Mouse (Mus musculus): Measurements from ENCODE around the gene Epop. TPM values are rescaled to one million over a fixed set of nuclear protein-coding genes. Genes with fewer than 3 reads are reported as not detected.
A peak's percentile ranks its signal among the peaks of the same experiment; 100 is the strongest.

Gene Epop
- polyA plus RNA-seq, 1 experiment from 2014 or later: 11.6 TPM

- Histone ChIP-seq H3K27ac (no peak overlapping the region), H3K27me3 (ENCODE audit: poor library complexity, severe bottlenecking) (peaks cover 63% of the 10 kb centered on the region), H3K36me3 (replicated peaks) (no peaks in the 10 kb centered on the region), H3K9me3 (no peaks in the 10 kb centered on the region), H3K4me3 (no peak overlapping the region), H3K4me1 (peaks cover 26% of the 10 kb centered on the region)
- 70% methylated on average over 9 of the region's 9 CpGs for whole genome bisulfite sequencing
- DNase-seq (ENCODE audit: extremely low spot score, low spot score): no peak
These were observed 6.3 kb downstream of the Epop start for GRCm38 (mm10) chr11:97623166-97623565.

GRCm38 (mm10) chr11:97622440-97622839, 7.1 kb downstream of the Epop start:
- WGBS: 2% methylated on average over 6 of the region's 6 CpGs
- Histone ChIP-seq H3K27me3 (ENCODE audit: poor library complexity, severe bottlenecking) (peaks cover 63% of the 10 kb centered on the region), H3K4me1 (peaks cover 19% of the 10 kb centered on the region), H3K4me3 (no peak overlapping the region), H3K27ac (no peak overlapping the region), H3K36me3 (replicated peaks) (no peaks in the 10 kb centered on the region), H3K9me3 (no peaks in the 10 kb centered on the region)
- DNase-seq (ENCODE audit: extremely low spot score, low spot score): peak; percentile 76

GRCm38 (mm10) chr11:97619391-97619795, 10.1 kb downstream of the Epop start:
- Histone ChIP-seq H3K9me3 (no peaks in the 10 kb centered on the region), H3K27ac (no peak overlapping the region), H3K4me3 (no peak overlapping the region), H3K4me1 (0 out of 2 replicates have a peak, but pooled peaks cover 3% of the 10 kb centered on the region), H3K27me3 (ENCODE audit: poor library complexity, severe bottlenecking) (peaks cover 51% of the 10 kb centered on the region), H3K36me3 (replicated peaks) (no peaks in the 10 kb centered on the region)
- 45% methylated on average over 5 of the region's 5 CpGs for WGBS
- no peak for DNase-seq (ENCODE audit: extremely low spot score, low spot score)

DNA sequence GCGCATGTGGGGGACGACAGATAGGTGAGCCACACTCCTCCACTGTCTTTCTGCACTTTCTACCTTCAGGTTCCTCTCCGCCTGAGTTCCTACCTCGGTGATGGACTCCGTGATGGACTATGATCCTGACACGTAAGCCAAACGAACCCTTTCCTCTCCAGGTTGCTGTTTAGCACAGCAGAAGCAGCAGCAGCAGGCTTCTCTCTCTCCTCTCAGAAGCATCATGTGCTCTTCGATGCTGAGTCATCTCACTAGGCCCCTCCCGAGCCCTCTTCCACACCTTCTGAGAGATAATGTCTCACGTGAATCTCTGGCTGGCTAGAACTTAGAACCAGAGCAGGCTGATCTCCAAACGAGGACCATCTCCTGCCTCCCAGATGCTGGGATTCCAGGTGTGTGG, 11.1 kb downstream of the Epop start:
- Histone ChIP-seq H3K36me3 (replicated peaks) (no peaks in the 10 kb centered on the region), H3K9me3 (no peaks in the 10 kb centered on the region), H3K27ac (no peak overlapping the region), H3K4me3 (no peak overlapping the region), H3K27me3 (ENCODE audit: poor library complexity, severe bottlenecking) (peaks cover 41% of the 10 kb centered on the region), H3K4me1 (0 out of 2 replicates have a peak, but pooled peaks cover 3% of the 10 kb centered on the region)
- no peak for DNase-seq (ENCODE audit: extremely low spot score, low spot score)
- WGBS: 62% methylated on average over 11 of the region's 11 CpGs

- no peak overlapping the region for H3K4me3 ChIP-seq
- no peak overlapping the region for H3K27ac ChIP-seq
- H3K9me3 ChIP-seq: no peaks in the 10 kb centered on the region
- peaks cover 37% of the 10 kb centered on the region for H3K27me3 ChIP-seq (ENCODE audit: poor library complexity, severe bottlenecking)
- 0 out of 2 replicates have a peak, but pooled peaks cover 3% of the 10 kb centered on the region for H3K4me1 ChIP-seq
- DNase-seq (ENCODE audit: extremely low spot score, low spot score): no peak
- no peaks in the 10 kb centered on the region for H3K36me3 ChIP-seq (replicated peaks)
- 72% methylated on average over 4 of the region's 4 CpGs for WGBS
These were observed 14.2 kb downstream of the Epop start for GRCm38 (mm10) chr11:97615276-97615675.

GRCm38 (mm10) chr11:97611076-97611475, 18.4 kb downstream of the Epop start:
- no peak for DNase-seq (ENCODE audit: extremely low spot score, low spot score)
- H3K4me3 ChIP-seq: no peak overlapping the region

GRCm38 (mm10) chr11:97609743-97610142, 19.8 kb downstream of the Epop start:
- H3K27ac ChIP-seq: no peak overlapping the region
- 0 out of 2 replicates have a peak, but pooled peaks cover 7% of the 10 kb centered on the region for H3K27me3 ChIP-seq (ENCODE audit: poor library complexity, severe bottlenecking)
- no peaks in the 10 kb centered on the region for H3K36me3 ChIP-seq (replicated peaks)
- H3K4me3 ChIP-seq: no peak overlapping the region
- no peaks in the 10 kb centered on the region for H3K4me1 ChIP-seq
- no peaks in the 10 kb centered on the region for H3K9me3 ChIP-seq
- 91% methylated on average over 13 of the region's 13 CpGs for WGBS
- no peak for DNase-seq (ENCODE audit: extremely low spot score, low spot score)

More at GRCm38 (mm10) chr11:97611076-97611475, 18.4 kb downstream of the Epop start:
- H3K36me3 ChIP-seq (replicated peaks): no peaks in the 10 kb centered on the region
- peaks cover 12% of the 10 kb centered on the region for H3K27me3 ChIP-seq (ENCODE audit: poor library complexity, severe bottlenecking)
- H3K27ac ChIP-seq: 0 out of 2 replicates have a peak overlapping the region, but pooled peaks have one; percentile 22
- H3K9me3 ChIP-seq: no peaks in the 10 kb centered on the region
- 80% methylated on average over 8 of the region's 8 CpGs for WGBS
- no peaks in the 10 kb centered on the region for H3K4me1 ChIP-seq

DNA sequence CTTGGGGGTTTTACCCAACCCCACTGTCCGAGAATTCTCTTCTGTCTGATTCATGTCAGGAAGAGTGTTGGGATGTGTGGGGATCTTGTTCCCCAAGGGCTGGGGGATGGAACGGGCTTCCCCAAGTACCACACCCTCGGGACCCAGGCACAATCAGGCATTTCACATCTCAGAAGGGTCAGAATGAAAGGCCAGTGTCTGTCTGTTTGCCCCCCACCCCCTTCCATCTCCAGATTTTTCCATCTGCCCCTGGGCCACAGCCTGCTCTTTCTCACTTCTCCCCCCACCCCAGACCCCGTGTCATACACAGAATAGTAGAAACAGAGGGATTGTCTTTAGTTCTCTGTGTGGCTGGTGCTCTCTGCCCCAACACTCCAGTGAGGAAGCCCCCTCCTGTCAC, 20.6 kb downstream of the Epop start:
- H3K4me3 ChIP-seq: no peak overlapping the region
- WGBS: 61% methylated on average over 4 of the region's 4 CpGs

GRCm38 (mm10) chr11:97607056-97607725, 22.3 kb downstream of the Epop start:
- no peak for DNase-seq (ENCODE audit: extremely low spot score, low spot score)
- 98% methylated on average over 8 of the region's 8 CpGs for WGBS
- Histone ChIP-seq H3K4me1 (peaks cover 10% of the 10 kb centered on the region), H3K36me3 (replicated peaks) (no peaks in the 10 kb centered on the region), H3K9me3 (no peaks in the 10 kb centered on the region), H3K27me3 (ENCODE audit: poor library complexity, severe bottlenecking) (0 out of 2 replicates have a peak, but pooled peaks cover 13% of the 10 kb centered on the region), H3K4me3 (no peak overlapping the region), H3K27ac (no peak overlapping the region)

More for the DNA sequence above, 20.6 kb downstream of the Epop start:
- H3K36me3 ChIP-seq (replicated peaks): no peaks in the 10 kb centered on the region
- H3K27ac ChIP-seq: no peak overlapping the region
- H3K9me3 ChIP-seq: no peaks in the 10 kb centered on the region
- 0 out of 2 replicates have a peak, but pooled peaks cover 7% of the 10 kb centered on the region for H3K27me3 ChIP-seq (ENCODE audit: poor library complexity, severe bottlenecking)
- DNase-seq (ENCODE audit: extremely low spot score, low spot score): no peak
- no peaks in the 10 kb centered on the region for H3K4me1 ChIP-seq

DNA sequence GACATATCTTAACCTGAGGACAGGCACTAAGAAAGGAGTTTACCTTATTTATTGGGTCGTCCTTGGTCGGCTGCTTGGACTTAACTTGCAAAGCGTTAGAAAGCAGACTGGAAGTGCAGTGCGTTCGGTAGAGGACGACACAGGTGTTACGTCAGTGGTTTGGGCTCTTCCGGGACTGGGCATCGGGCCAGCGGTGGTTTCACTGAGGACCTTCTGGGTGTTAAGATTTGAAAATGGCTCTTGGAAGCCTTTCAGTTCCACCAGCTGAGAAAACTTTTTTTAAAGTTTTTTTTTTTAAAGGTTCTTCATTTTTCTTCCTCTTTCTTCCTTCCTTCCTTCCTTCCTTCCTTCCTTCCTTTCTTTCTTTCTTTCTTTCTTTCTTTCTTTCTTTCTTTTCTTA, 25.6 kb downstream of the Epop start:
- Histone ChIP-seq H3K27me3 (ENCODE audit: poor library complexity, severe bottlenecking) (0 out of 2 replicates have a peak, but pooled peaks cover 6% of the 10 kb centered on the region), H3K4me3 (no peak overlapping the region), H3K4me1 (peaks cover 24% of the 10 kb centered on the region), H3K27ac (no peak overlapping the region), H3K9me3 (peaks cover 5% of the 10 kb centered on the region; the same call in 1 of the 2 replicates), H3K36me3 (replicated peaks) (no peaks in the 10 kb centered on the region)
- no peak for DNase-seq (ENCODE audit: extremely low spot score, low spot score)
- 81% methylated on average over 10 of the region's 10 CpGs for WGBS

DNA sequence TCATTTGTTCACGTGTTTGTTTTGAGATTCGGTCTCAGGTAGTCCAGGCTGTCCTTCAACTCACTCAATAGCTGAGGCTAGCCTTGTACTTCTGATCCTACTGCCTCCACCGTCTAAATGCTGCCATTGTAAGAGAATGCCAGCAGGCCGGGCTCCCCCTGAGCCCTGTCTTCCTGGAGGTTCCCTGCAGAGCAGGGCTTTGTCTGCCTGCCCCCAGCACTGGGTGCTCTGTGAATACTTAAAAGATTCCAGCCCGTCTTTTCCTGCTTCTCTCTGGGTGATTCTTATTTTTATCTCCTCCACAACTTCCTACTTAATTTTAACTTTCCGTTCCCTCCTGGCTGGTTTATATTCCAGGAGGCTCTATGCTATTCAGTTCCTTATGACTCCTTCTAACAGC, 27.3 kb downstream of the Epop start:
- peak overlapping the region; percentile 8; the same call in 1 of the 2 replicates for H3K27ac ChIP-seq
- H3K4me1 ChIP-seq: peaks cover 24% of the 10 kb centered on the region
- H3K9me3 ChIP-seq: peaks cover 5% of the 10 kb centered on the region; the same call in 1 of the 2 replicates
- 19% methylated on average over 6 of the region's 6 CpGs for WGBS
- no peak for DNase-seq (ENCODE audit: extremely low spot score, low spot score)
- no peaks in the 10 kb centered on the region for H3K36me3 ChIP-seq (replicated peaks)
- no peak overlapping the region for H3K4me3 ChIP-seq
- 0 out of 2 replicates have a peak, but pooled peaks cover 6% of the 10 kb centered on the region for H3K27me3 ChIP-seq (ENCODE audit: poor library complexity, severe bottlenecking)

DNA sequence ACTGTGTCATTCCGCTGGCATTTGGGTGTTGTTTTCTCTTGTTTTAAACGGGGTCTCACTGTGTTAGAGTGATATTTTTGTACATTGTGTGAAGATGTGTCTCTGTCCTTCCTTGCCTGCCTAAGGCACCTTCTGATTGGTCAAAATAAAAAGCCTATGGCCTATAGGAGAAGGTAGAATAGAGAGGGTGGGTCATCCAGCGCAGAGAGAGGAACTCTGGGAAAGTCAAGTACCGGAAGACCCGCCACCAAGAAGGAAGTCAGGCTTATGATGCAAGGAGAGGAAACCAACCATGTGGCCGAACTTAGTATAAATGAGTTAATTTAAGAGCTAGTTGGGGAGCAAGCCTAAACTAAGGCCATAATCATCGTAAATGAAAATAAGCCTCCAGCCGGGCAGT, 30.4 kb downstream of the Epop start:
- 0 out of 2 replicates have a peak, but pooled peaks cover 6% of the 10 kb centered on the region for H3K27me3 ChIP-seq (ENCODE audit: poor library complexity, severe bottlenecking)
- WGBS: 90% methylated on average over 8 of the region's 8 CpGs
- no peak overlapping the region for H3K27ac ChIP-seq
- H3K9me3 ChIP-seq: peaks cover 5% of the 10 kb centered on the region; the same call in 1 of the 2 replicates
- no peaks in the 10 kb centered on the region for H3K36me3 ChIP-seq (replicated peaks)
- no peak overlapping the region for H3K4me3 ChIP-seq
- DNase-seq (ENCODE audit: extremely low spot score, low spot score): no peak
- H3K4me1 ChIP-seq: peaks cover 24% of the 10 kb centered on the region

DNA sequence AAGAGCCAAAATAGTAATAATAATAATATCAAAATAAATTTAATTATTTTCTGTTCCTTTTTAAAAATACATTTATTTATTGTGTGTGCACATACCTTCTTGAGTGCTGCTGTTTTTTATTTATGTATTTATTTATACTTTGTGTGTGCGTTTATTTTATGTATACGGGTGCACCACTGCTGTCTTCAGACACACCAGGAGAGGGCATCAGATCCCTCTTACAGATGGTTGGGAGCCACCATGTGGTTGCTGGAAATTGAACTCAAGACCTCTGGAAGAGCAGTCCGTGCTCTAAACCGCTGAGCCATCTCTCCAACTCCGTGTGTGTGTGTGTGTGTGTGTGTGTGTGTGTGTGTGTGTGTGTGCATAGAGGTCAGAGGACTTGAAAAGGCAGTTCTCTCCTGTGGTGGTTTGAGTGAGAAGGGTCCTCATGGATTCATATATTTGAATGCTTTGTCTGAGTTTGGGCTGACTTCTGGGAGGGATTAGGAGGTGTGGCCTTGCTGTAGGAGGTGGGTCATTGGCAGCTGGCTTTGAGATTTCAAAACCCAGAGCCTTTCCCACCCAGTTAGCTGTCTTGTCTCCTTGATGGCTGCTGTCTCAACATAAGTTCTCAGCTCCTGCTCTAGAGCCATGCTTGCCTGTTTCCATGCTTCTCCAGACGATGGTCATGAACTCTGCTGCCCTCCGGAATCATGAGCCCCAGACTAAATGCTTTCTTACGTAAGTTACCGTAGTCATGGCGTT, 31.4 kb downstream of the Epop start:
- 81% methylated on average over 10 of the region's 10 CpGs for WGBS
- Histone ChIP-seq H3K4me1 (peaks cover 23% of the 10 kb centered on the region), H3K27ac (no peak overlapping the region), H3K36me3 (replicated peaks) (no peaks in the 10 kb centered on the region), H3K4me3 (no peak overlapping the region), H3K9me3 (peaks cover 5% of the 10 kb centered on the region; the same call in 1 of the 2 replicates), H3K27me3 (ENCODE audit: poor library complexity, severe bottlenecking) (0 out of 2 replicates have a peak, but pooled peaks cover 1% of the 10 kb centered on the region)
- DNase-seq (ENCODE audit: extremely low spot score, low spot score): no peak

All from forebrain, embryonic 10.5 days (tissue).